Mouse (Mus musculus) mature B cell (primary cell): ENCODE data around the gene Prss48.

Experiments used
- in situ Hi-C: fragments of 300-500 bp; cut with MboI; formaldehyde crosslinking; loops from 2 replicates; pipeline ENCODE4 v1.14.3; 2019

Prss48 gene

GRCm38 (mm10) chr3:86002423-86002822 lies at the start of gene Prss48:
Prss48 (minus strand) TSS chr3:86002491.
- in situ Hi-C loops = no loop called here

DNA sequence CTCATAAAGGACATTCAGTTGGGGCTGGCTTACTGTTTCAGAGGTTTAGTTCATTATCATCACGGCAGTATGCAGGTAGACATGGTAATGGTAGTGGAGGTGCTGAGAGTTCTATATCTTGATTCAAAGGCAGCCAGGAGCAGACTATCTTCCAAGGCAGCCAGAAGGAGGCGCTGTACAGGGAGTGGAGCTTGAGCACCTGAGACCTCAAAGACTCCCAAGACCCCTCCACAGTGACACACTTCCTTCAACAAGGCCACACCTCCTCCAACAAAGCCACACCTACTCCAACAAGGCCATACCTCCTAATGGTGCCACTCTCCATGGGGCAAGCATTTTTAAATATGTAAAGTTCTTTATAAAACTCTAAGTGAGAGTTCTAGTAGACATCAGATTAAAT lies 46.8 kb upstream of the Prss48 start:
- in situ Hi-C loops = no loop called here

DNA sequence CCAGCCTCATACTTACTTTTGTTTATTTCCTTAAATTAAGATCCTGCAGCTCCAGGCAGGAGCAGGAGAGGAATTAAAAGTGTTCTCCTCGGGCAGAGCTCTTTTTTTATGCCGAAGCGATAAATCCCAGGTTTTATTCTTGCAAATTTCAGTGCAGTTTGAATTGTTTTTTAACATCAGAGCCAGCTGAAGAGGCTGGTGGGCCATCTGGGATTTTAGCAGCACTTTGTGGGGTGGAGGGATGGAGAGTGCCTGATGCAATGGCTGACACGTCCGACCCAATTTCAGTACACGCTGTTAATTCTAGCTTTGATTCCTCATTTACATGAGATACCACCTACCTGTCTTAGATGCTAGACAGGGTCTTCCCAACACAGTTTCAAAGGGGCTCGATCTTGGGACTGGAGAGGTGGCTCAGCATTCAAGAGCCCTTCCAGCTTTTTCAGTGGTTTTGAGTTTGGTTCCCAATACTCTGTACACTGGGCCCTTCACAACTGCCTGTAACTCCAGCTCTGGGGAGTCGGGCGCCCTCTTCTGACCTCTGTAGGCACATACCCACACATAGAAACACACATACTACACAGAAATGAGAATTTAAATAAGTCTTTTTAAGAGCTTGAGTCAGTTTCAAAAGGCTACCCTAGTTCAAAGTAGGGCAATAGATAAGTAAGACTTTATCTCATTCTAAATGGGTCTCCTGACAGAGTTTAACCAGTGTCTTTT lies 45.6 kb upstream of the Prss48 start:
- in situ Hi-C loops = no loop called here

GRCm38 (mm10) chr3:86040286-86041201 lies 38.3 kb upstream of the Prss48 start:
- in situ Hi-C loops = no loop called here

DNA sequence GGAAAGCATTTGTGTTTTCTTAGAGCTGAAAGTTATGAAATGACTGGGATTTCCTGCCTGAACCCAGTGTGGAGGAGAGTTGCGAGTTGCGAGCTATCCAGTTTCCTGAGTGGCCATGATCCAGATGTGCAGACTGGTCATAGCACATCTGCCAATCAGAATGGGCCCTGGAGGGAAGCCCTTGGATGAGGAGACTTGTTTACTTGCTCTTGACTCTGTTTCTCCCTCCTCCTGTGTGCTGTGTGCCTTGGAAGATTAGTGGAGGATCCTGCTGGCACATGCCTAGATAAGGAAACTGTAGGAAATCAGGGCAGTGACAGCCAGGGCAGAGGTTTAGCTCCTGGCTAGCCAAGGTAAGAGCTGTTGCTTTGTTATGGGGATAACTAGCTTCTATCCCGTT lies 36.4 kb upstream of the Prss48 start:
- in situ Hi-C loops = no loop called here

- in situ Hi-C loops = no loop called here
Observed at GRCm38 (mm10) chr3:86037926-86038484, 35.7 kb upstream of the Prss48 start.

DNA sequence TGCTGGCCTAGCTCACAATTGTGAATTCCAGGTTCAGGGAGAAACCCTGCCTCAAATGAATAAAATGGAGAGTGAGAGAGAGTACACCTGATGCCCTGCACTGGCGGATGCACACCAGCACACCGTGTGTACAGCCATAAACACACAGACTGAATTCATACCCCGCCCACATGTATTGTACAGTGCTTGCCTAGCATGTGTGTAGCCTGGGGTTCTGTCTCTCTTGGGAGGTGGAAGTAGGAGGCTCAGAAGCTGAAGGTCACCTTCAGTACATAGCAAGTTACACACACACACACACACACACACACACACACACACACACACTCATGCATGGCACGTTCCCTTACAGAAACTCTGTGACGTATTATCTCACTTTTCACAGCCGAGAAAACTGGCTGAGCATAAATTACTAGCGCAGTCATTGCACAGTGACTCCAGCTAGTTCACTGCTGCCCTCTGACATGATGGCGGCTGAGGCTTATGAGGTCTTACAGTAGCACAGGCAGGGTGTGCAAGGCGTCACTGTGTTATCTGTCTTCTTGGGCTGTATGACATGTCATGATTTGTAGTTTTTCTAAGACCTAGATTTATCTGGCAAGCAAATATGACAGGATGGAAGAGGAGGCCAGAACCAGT lies 31.3 kb upstream of the Prss48 start:
- in situ Hi-C loops = no loop called here

GRCm38 (mm10) chr3:86030566-86030965 lies 28.3 kb upstream of the Prss48 start:
- in situ Hi-C loops = no loop called here

- in situ Hi-C loops = no loop called here
Observed at GRCm38 (mm10) chr3:86028658-86029375, 26.5 kb upstream of the Prss48 start.

- in situ Hi-C loops = no loop called here
Observed at GRCm38 (mm10) chr3:86025341-86026137, 23.2 kb upstream of the Prss48 start.

- in situ Hi-C loops = no loop called here
Observed at GRCm38 (mm10) chr3:86024065-86024795, 21.9 kb upstream of the Prss48 start.

DNA sequence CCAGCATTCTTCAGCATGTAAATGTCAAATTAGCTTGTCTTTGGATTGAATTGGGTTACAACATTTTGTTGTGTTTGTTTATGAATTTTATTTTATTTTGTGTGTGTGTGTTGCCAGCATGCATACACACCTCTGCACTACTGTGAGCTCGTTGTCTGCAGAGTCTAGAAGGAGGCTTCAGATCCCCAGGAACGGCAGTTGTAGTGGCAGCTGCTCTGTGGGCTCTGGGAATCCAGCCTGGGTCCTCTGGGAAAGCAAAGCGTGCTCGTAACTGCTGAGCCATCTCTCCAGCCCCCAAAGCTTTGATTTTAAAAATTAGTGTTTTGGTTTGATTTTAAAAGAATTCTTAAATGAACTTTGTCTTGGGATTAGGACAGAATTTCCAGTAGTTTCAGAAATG lies 19.4 kb upstream of the Prss48 start:
- in situ Hi-C loops = no loop called here

- in situ Hi-C loops = no loop called here
Observed at GRCm38 (mm10) chr3:86020921-86021650, 18.8 kb upstream of the Prss48 start.

- in situ Hi-C loops = no loop called here
Observed at GRCm38 (mm10) chr3:86017484-86017883, 15.2 kb upstream of the Prss48 start.

- in situ Hi-C loops = no loop called here
Observed at GRCm38 (mm10) chr3:86016965-86017364, 14.7 kb upstream of the Prss48 start.

DNA sequence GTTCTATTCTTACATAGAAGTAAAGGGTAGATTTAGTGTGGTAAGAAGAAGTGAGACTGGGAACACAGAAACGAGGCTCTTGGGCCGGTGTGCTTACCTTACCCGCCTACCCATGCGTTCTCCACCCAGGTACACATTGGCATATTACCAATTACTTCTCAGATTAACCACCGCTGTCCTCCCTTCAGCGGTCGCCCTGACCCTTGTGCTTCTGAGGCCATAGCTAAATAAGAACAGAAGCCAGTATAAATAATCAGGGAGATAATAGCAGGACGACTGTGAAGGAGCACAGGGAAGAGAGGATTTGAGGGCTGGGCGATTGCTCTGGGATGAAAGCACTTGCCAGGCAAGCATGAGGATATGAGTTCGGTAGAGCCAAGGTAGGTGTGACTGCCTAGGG lies 11.5 kb upstream of the Prss48 start:
- in situ Hi-C loops = no loop called here

GRCm38 (mm10) chr3:86011833-86012232 lies 9.5 kb upstream of the Prss48 start:
- in situ Hi-C loops = no loop called here

- in situ Hi-C loops = no loop called here
Observed at GRCm38 (mm10) chr3:86011373-86011772, 9.1 kb upstream of the Prss48 start.

DNA sequence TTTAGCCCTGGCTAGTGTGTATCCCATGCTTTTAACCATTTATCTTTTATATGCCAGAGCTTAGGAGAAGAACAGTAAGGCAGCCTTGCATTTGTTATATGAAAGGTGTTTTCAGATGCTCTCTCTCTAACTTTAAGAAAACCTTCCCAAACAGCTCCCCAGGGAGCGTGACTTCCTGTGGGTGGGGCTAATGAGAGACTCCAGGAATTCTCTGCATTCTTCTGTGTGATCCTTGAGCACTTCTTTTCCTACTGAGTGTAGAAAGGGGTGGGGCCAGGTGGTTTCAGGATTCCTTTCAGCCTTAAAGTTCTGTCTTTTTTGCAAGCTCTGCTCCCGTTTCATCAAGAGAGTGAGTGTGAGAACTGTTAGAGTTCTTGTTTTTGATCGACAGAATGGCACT lies 8.3 kb upstream of the Prss48 start:
- in situ Hi-C loops = no loop called here
